Mouse (Mus musculus) liver, adult 2 months (tissue): ENCODE results near the gene Ufd1.

Source experiments
- CTCF ChIP-seq: fragments of 200-500 bp; IDR thresholded peaks from 2 replicates; pipeline ENCODE4 v1.5.1; 2011; ENCODE audit warnings: low read depth, low read length, control low read depth
- POLR2A ChIP-seq: fragments of 200-500 bp; IDR thresholded peaks from 2 replicates; pipeline ENCODE4 v1.6.1; 2011; ENCODE audit warnings: low read length, control low read depth; ENCODE audit not compliant: insufficient read depth; ENCODE audit errors: extremely low read depth

DNA sequence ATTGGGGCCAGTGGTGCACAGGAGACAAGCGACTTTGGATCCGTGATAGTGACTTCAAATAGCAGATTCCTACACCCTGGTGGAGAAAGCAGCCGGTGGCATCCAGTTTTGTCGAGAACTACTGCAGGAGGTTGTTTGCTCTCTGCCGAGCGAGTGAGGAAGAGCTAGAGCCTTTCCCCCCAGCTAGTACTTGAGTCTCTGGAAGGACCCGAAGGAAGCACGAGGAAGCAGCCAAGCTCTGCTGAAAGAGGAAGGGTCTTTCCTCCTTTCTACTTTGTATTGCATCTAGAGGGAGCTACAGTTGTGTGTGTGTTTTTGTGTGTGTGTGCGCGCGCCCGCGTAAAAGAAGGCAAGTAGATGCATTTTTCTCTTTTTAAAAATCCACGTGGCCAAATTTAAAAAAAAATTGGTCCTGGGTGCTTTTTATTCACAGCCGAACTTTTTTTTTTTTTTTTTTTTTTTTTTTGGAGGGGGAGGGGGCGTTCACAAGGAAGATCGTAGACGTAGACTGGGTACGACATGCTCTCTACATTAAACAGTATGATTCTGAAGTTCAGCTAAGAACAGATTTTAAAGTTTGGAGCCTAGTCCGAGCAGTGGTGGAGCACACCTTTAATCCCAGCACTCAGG lies 66.6 kb downstream of the Ufd1 start:
- TF ChIP-seq POLR2A (no peak), CTCF (no peak)
